Mouse (Mus musculus) cerebellum, adult 2 months (tissue): ENCODE results near the gene Gpc4. TPM values are rescaled to one million over a fixed set of nuclear protein-coding genes. Genes with fewer than 3 reads are reported as not detected.

Source experiments
- DNase-seq, 2 experiments: peaks; one replicate each; pipeline ENCODE4 v3.0.0; 2021
- H3K27ac ChIP-seq: fragments of 200-500 bp; 2 replicates; pipeline ENCODE4 v1.5.1; 2012; ENCODE audit warnings: low read length, control low read depth, inconsistent platforms; ENCODE audit not compliant: insufficient read depth
- H3K27me3 ChIP-seq: fragments of 200-500 bp; 2 replicates; pipeline ENCODE4 v1.6.1; 2012; ENCODE audit warnings: inconsistent platforms, mild to moderate bottlenecking, low read length, moderate library complexity; ENCODE audit not compliant: control insufficient read depth, insufficient read depth
- H3K4me1 ChIP-seq: fragments of 200-500 bp; 2 replicates; pipeline ENCODE4 v1.6.1; 2011; ENCODE audit warnings: low read length; ENCODE audit not compliant: control insufficient read depth, insufficient read depth
- H3K4me3 ChIP-seq: fragments of 200-500 bp; replicated peaks from 2 replicates; pipeline ENCODE3; 2011; ENCODE audit warnings: mild to moderate bottlenecking, low read depth, low read length, control low read depth; ENCODE audit not compliant: insufficient read depth
- CTCF ChIP-seq: fragments of 200-500 bp; IDR thresholded peaks from 2 replicates; pipeline ENCODE4 v1.5.1; 2011; ENCODE audit warnings: low read depth, mild to moderate bottlenecking, control low read depth, low read length, moderate library complexity, borderline replicate concordance; ENCODE audit not compliant: insufficient read depth
- POLR2A ChIP-seq: fragments of 200-500 bp; IDR thresholded peaks from 2 replicates; pipeline ENCODE4 v1.6.1; 2011; ENCODE audit warnings: low read length, control low read depth, borderline replicate concordance; ENCODE audit not compliant: insufficient read depth
- WGBS: fragments of 180-500 bp; shearing (Covaris S2); methylation state at CpG from one replicate; pipeline ENCODE4 v1.1.7; 2018; 5-methylcytosine and 5-hydroxymethylcytosine counted together
- polyA plus RNA-seq: library from polyadenylated mRNA; depleted of rRNA; stranded (reverse); fragments of >200 nt; gene quantifications from 2 replicates; pipeline ENCODE4 v1.2.3, GENCODE M21; 2012

Gene Gpc4
- polyA plus RNA-seq, 1 experiment = 3.9 TPM

DNA sequence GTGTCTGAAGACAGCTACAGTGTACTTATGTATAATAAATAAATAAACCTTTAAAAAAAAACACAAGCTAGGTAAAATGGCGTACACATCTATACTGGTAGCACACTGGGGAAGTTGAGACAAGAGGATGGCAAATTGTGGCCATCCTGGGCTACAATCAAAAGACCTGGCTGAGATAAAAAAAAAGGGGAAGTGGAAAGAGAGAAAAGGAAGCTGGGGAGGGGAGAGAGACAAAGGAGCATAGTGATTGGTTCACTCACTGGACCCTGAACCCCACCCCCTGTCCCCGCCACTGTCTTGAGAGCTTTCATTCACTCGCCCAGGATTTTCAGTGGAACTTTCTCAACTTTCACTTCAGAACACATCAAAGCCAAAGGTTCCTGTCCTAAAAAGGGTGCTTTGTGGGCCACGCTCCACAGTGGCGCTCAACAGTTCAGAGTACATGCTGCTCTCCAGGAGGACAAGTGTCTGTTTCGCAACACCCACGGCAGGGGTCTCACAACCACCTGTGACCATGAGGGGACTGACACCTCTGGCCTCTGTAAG is 9.6 kb downstream of the Gpc4 start:
- Histone ChIP-seq H3K4me1 (no peaks in the 10 kb centered on the region), H3K27me3 (no peaks in the 10 kb centered on the region), H3K4me3 (no peak overlapping the region), H3K27ac (no peak overlapping the region)
- TF ChIP-seq POLR2A (no peak), CTCF (no peak)
- no peak for DNase-seq
- WGBS = 91% methylated on average over 7 of the region's 7 CpGs

DNA sequence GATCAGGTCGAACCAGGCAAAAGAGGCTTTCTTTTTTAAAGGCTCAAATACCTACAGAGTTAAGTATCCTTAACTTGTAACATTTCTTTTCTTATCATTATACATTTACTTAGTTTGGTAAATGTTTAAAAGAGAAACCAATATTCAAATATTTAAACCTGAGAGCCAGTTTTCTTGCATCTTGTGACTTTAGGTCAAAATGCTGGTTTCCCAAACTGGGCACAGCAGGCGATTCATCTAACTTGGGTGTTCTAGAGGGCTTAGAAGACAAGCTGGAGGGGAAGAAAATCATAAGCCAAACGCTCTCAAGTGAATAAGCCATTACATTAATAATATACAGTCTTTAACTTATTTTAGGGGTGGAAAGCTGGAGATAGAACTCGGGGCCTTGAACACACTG is 10.2 kb downstream of the Gpc4 start:
- Histone ChIP-seq H3K27me3 (no peaks in the 10 kb centered on the region), H3K4me3 (no peak overlapping the region), H3K27ac (no peak overlapping the region), H3K4me1 (no peaks in the 10 kb centered on the region)
- 83% methylated on average over 4 of the region's 4 CpGs for WGBS
- no peak for DNase-seq
- TF ChIP-seq CTCF (no peak), POLR2A (no peak)

DNA sequence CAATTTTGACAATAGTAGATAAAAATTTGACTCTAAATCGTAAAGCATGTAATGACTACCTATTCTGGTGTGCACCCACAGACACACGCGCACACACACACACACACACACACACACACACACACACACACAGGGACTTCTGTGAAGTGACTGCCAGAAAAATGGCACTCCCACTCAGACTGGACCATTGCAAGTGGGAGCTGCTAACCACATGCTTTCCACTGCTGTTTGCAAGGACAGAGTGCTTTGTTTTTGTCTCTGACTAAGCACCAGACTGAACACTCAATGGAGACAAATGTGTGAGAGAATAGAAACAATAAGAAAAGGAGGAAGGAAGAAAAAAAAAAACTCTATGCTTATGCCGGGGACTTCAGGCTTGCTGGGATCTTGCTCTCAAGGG is 11.6 kb downstream of the Gpc4 start:
- no peaks in the 10 kb centered on the region for H3K4me1 ChIP-seq
- 76% methylated on average over 4 of the region's 4 CpGs for WGBS
- H3K4me3 ChIP-seq = no peak overlapping the region
- no peaks in the 10 kb centered on the region for H3K27me3 ChIP-seq
- H3K27ac ChIP-seq = no peak overlapping the region
- no peak for DNase-seq
- TF ChIP-seq POLR2A (no peak), CTCF (no peak)

DNA sequence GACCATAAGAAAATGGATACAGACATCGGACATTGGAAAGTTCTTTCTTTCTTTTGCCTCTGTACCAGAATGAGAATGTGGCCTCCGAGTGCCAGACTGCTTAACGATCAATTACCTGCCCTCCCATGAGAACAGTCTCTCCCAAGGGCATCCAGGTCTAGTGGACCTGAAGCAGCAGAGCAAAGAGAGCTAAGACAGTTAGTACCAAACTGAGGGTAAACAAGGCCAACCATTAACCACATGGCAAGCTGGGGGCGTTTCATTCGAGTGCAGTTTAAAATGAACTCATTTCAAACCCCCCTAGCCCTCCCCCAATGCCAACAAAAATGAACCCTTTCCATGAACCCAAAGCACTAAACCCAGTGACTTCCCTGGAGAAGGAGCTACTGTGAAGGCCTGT is 12.1 kb downstream of the Gpc4 start:
- WGBS = 78% methylated on average over 5 of the region's 5 CpGs
- Histone ChIP-seq H3K27me3 (no peaks in the 10 kb centered on the region), H3K4me1 (no peaks in the 10 kb centered on the region), H3K27ac (no peak overlapping the region), H3K4me3 (no peak overlapping the region)
- DNase-seq = no peak
- TF ChIP-seq CTCF (no peak), POLR2A (no peak)

DNA sequence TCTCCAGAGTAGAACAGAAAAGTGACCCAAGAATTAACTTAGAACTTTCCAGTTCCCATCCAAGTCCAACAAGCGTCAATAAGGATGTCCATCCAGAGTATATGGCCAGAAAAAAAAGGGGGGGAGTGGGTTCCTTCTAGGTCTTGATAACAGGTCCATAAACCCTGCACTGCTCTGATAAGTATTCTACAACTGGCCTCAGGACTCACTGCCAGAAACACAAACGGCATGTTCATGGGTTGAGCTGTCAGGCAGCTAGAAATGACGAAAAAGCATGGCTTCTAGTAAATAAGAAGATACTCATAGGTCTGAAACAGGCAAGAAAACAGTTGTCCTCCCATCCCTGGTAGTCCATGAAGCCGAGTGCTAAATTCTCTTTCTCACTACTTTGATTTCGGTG is 13.5 kb downstream of the Gpc4 start:
- DNase-seq = no peak
- no peak overlapping the region for H3K27ac ChIP-seq
- no peak overlapping the region for H3K4me3 ChIP-seq
- 80% methylated on average over 5 of the region's 5 CpGs for WGBS
- H3K4me1 ChIP-seq = no peaks in the 10 kb centered on the region
- no peaks in the 10 kb centered on the region for H3K27me3 ChIP-seq
- TF ChIP-seq POLR2A (no peak), CTCF (no peak)

DNA sequence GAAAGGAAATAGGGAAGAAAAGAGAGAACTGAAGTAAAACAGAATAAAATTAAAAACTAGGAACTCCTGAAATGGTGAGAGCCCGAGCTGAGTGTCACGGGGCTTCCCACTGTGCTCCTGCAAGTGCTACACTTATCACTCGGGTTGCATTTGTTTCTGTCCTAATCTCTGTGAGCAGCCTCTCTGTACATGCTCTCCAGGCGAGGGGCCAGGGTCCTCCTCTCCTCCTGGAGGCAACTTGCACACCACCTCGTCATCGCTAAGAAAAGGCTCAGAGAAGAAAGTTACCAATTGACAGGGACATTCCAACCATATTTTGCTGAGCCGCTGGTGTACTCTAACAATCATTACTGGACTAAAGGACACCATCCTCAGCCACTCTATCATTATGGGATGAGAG is 14.0 kb downstream of the Gpc4 start:
- DNase-seq = no peak
- 54% methylated on average over 7 of the region's 7 CpGs for WGBS

DNA sequence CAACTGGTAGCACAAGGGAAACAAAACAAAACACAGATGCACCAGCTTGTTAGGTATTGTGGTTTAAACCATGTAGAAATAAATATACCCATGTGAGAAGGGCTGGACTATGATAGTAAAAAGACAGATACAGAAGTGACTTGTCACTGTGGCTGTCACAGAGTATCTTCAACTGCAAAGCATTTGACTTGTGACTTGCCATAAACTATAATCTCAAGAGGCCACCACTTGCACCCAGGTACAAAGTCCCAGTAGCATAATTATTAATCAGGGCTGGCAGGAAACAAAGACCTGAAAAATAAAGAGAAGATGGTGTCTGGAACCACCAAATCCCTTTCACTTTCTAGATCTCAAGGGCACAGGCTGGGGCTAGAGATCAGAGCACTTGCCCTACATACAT is 19.5 kb downstream of the Gpc4 start:
- TF ChIP-seq CTCF = no peak
- TF ChIP-seq POLR2A = no peak

More for the DNA sequence above, 14.0 kb downstream of the Gpc4 start:
- Histone ChIP-seq H3K27ac (no peak overlapping the region), H3K4me1 (no peaks in the 10 kb centered on the region), H3K27me3 (no peaks in the 10 kb centered on the region), H3K4me3 (no peak overlapping the region)
- TF ChIP-seq CTCF (no peak), POLR2A (no peak)

DNA sequence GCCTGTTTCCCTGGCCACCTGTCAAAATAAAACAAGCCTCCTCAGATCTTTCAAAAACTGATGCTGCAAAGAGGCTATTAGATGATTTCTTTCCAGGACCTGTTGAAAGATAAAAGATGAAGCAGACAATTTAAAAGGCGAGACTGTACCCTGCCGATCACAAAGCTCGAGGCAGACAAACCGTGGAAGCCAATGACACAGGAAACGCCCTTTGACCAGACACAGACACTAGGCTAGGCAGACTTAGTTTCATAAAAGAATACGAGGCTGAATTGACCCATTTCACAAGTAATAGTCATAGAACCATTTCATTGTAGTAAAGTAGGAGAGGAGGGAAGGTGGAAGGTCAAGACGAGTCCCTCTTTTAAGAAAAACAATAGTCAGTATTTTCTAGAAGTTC is 20.6 kb downstream of the Gpc4 start:
- Histone ChIP-seq H3K4me1 (no peaks in the 10 kb centered on the region), H3K4me3 (no peak overlapping the region), H3K27ac (no peak overlapping the region), H3K27me3 (no peaks in the 10 kb centered on the region)
- DNase-seq = no peak
- no peak for TF ChIP-seq CTCF
- TF ChIP-seq POLR2A = no peak
- WGBS = 74% methylated on average over 7 of the region's 7 CpGs

More for the DNA sequence above, 19.5 kb downstream of the Gpc4 start:
- no peak overlapping the region for H3K27ac ChIP-seq
- H3K27me3 ChIP-seq = no peaks in the 10 kb centered on the region
- H3K4me3 ChIP-seq = no peak overlapping the region
- no peaks in the 10 kb centered on the region for H3K4me1 ChIP-seq
- DNase-seq = no peak

DNA sequence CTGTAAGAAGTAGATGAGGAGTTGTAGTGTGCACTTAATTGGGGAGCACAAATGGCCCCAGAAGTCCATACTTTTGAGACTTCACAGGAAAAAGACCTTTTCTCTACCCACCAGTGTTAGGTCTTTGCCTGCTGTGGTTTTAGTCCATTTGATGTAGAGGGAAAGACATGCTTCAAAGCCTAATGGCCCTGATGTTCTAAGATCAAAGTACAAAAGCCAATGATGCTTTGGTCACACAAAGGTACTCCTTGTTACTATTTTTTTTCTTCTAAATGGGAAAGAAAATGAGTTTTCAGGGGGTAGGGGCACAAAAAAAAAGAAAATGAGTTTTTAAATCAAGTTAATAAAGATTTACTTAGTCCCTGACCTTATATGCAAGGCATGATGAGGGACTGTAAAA is 24.7 kb downstream of the Gpc4 start:
- Histone ChIP-seq H3K27ac (no peak overlapping the region), H3K27me3 (no peaks in the 10 kb centered on the region), H3K4me1 (no peaks in the 10 kb centered on the region), H3K4me3 (no peak overlapping the region)
- no peak for TF ChIP-seq CTCF
- TF ChIP-seq POLR2A = no peak
- no peak for DNase-seq
